Mouse (Mus musculus): Measurements from ENCODE around the gene Lcn12. TPM values are rescaled to one million over a fixed set of nuclear protein-coding genes. Genes with fewer than 3 reads are reported as not detected.
A peak's percentile ranks its signal among the peaks of the same experiment; 100 is the strongest.

Gene Lcn12
- total RNA-seq, 2 experiments from 2014 or later, result not detected

DNA sequence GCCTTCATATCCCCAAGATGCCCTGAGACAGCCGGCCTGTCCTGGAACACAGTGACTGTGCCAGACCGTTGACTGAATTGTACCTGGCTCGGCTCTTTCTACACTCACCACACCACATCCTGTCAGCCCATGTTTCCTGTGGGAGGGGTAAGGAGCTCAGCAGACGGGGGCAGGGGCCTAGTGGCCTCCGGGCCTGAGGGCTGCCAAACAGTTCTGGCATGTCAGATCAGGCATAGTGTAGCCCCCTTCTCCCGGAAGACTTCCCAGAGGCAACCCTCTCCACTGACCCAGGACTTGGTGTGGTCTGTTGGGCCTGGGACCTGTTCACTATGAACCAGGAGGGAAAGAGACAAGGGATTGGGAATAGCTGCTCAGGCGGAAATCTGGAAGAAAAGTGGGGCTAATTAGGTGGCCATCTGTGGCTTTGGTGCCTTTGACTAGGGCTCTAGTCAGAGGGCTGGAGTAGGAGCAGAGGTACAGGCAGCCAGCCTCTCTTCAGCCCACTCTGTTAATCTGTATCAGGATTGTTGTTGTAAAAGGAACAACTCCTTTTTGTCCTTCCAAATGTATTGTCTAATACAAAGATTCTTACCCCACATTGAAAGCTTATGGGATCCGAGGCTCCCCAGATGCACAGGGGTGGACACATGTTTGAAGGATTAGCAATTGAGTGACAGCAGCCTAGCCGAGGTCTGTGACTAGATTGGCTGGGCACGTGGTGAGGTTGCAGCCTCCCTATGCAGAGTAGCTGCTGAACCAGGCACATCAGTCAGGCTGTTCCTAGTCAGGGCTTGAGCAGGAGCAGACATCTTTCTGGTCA, 27.7 kb downstream of the Lcn12 start:
- no peak for DNase-seq
- intact Hi-C loops (cut with DNase I; ENCODE audit: low total_unique reads), result no loop called here

DNA sequence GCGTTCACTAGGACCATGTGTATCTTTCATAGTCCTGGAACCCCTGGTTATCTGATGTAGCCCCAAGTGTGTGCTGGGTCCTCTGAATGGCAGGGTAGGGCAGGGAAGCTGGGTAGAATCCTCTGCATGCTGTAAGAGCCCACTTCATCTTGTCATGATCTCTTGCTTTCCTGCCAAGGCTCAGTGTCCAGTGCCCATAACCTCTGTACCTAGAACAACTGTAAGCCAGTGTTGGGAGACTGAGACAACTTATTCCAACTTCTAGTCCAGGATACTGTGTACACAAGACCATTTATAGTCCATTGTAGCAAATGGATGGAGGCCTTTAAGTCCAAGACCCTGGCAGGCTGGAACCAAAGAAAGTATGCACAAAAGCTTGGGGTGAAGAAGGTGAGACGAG, 28.5 kb downstream of the Lcn12 start:
- no peak for DNase-seq
- intact Hi-C loops (cut with DNase I; ENCODE audit: low total_unique reads), result no loop called here

DNA sequence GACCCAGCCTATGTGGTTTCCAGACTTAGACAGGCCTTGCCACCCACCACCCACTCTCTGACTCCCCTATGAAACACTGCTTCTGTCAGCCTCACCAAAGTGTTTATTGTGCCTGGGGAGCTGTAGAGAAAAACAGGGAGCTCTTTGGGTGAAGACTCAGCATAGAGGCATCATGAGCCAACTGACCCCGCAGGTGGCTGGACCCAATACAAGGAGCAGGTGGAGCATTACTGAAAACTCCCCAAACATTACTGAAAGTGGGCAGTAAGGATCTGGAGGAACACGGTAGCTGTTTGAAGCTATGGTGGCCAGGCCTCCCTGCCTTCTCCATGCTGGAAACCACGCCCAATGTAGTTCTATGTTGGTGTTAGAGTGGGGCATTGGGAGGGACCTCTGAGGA, 30.1 kb downstream of the Lcn12 start:
- intact Hi-C loops (cut with DNase I; ENCODE audit: low total_unique reads), result no loop called here
- no peak for DNase-seq

DNA sequence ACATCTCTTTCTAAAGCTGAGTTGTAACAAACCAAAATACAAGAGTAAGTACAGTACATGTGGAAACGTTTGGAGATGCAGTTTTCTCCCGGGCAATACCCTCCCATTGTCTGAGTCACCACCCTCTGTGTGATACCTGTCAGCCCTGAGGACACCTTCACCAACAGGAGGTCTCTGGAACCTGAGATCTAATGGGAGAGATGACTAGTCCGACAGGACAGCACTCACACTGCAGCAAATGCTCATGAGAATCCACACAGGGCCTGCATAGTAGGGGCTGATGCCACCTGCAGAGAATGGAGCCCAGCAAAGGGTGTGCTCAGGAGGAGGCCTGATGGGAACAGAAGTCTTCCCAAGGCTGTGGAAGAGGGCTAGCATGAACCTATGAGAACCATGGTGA, 32.3 kb downstream of the Lcn12 start:
- intact Hi-C loops (cut with DNase I; ENCODE audit: low total_unique reads), result no loop called here

DNA sequence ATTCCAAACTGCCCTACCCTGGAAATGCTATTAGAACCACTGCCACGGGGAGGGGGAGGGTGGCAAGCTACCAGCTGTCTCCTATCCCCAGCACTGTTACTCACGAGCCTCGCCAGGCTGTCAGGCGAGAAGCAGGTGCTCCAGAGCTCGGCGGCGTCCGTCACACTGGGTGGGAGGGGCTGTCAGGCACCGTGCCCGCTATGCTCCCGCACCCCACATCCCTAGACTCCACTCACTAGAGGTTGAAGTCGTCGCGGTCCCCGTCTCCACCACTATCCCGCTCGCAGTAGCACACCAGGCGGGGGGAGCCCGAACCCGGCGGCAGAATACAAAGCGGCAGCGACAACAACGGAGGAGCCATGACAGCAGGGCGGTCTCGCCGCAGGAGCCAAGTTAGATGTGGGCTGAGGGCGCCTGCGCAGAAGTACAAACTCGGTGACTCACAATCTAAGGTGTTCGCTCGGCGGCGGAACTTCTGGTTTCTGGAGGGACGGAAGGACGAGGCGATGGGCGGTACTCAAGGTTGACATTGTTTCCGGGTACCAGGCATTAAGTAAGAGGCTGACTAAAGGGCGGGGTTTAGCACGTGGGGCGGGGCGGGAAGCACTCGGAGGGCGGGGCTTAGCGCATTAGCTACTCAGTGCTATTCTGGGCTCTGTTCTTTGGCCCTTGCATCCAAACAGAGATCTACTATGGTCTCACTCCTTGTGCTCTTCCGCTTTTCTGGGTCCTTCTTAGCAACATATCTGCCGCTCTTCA, 33.0 kb downstream of the Lcn12 start, which contains the start of gene Paxx:
TSS of gene Paxx (minus strand) at position 544 of the 759 bp plus-strand sequence.
- intact Hi-C loops (cut with DNase I; ENCODE audit: low total_unique reads), result no loop called here
- peak; percentile 92 for DNase-seq

More for the DNA sequence above, 32.3 kb downstream of the Lcn12 start:
- no peak for DNase-seq

DNA sequence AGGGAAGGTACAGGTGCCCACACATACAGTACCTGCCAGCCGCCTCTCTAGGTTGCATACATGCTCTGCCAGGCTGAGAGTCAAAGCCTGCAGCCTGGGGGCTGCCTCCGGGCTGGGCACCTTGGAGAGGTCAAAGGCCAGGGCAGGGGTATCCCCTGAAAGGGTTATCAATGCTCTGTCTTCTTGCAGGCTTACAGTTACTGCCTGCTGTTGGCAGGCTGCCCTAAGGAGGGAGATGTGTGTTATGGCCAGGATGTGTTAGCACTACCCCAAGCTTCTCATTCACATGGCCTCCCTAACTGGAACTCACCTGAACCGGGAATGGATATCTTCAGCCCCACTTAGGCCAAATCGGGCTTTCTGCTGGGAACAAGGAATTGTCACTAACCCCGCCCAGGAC, 33.6 kb downstream of the Lcn12 start:
- intact Hi-C loops (cut with DNase I; ENCODE audit: low total_unique reads), result no loop called here
- peak; percentile 28 for DNase-seq

DNA sequence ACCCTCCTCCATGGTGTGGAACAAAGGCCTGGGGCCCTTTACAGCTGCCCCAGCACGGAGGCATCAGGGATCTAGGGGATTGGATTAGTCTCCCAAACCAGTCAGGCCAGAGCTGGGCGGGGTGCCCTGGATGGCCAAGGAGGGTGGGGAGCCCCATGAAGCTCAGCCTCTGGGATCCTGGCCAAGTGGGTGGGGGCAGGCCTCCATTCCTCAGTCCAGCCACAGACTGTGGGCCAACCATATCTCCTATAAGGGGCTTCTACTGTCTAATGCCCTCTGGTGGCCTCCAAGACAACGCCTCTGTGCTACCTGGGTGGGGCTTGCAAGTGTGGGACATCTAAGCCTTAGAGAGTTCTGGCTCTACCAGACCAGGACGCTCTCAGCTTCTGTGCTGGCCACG, 34.8 kb downstream of the Lcn12 start:
- intact Hi-C loops (cut with DNase I; ENCODE audit: low total_unique reads), result no loop called here
- peak; percentile 79 for DNase-seq

DNA sequence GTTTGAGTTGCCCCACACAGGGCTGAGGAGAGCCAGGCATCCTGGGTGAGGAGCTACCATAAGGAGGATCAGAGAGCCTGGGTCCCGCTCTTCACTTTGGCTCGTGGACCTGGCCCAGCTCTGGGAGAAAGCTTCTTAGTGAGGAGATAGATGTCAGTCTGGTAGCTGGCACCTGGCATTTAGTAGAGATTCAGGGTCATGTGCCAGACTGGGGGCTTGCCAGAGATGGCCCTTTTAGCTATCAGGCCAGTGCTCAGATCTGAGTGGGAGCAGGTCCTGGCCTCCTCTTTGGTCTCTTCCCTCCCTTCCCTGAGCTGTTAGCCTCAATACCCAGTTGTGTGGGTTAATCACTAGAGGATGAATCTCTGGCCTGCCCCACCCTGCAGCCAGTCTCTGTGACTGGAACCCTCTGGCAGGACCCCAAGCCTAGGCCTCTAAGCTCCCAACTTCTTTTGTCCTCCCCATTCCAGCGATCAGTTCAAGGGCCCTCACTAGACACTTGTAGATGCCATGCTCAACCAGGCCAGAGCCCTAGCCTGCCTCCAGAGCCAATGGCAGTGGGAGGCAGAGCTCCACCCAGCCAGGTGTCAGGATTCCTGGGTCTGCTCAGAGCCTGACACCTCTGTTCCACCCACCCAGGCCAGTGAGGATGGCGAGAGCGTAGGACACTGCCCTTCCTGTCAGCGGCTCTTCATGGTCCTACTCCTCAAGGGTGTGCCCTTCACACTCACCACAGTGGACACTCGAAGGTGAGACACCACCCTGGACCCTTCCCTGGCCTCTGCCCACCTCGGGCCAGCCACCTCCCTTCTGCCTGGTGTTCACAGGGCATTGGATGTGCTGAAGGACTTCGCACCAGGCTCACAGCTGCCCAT, 36.5 kb downstream of the Lcn12 start:
- intact Hi-C loops (cut with DNase I; ENCODE audit: low total_unique reads), result no loop called here
- DNase-seq, result no peak

DNA sequence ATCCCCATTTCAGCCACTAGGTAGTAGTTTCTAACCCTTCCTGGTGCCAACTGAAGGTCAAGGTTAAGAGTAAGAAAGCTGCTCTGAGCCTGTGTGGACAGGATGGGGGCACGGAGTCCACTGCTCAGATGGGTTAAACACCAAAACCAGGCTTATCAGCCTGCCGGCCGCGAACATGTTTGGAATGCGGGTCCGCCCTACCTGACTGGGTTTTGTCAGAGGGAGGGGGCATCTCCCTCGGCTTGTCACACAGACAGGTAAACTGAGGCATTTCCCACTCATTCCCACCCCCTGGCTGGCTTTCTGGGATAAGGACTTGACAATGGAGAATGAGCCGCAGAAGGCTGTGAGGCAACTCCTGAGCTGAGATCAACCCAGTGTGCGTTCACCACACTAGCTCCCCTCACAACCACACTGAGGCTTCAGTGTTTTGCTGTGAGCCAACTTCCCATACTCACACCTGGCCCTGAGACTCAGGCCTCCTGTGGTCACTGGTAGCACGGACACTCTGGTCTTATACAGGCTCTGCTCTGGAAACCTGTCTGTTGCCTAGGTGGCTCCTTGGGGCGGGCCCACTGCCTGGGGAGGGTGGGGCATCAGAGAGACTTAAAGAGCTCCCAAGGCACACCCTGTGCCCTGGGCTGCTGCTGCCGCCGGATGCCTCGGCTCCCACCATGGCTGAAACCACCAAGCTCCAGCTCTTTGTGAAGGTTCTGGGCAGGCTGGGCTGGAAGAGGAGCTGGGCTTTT, 37.3 kb downstream of the Lcn12 start, which contains the start of gene Clic3:
TSS of gene Clic3 (plus strand) at position 634 of the 749 bp plus-strand sequence.
- intact Hi-C loops (cut with DNase I; ENCODE audit: low total_unique reads), result no loop called here
- no peak for DNase-seq

DNA sequence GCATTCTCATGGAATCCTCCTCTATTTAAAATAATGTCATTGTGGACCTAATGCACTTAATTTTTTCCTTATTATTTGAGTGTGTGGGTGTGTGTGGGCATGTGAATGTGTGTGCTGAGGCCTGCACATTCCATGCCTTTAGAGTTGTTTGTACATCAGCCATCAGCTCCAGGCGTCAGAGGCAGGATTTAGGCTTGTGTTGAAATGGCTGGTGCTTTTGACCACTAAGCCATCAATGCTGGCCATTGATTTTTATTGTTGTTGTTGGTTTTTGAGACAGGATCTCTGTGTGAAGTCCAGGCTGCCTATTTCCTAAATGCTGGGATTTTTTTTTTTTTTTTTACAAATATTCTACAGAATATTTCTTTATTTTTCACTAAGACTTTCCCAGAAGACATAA, 40.8 kb downstream of the Lcn12 start:
- DNase-seq, result no peak

DNA sequence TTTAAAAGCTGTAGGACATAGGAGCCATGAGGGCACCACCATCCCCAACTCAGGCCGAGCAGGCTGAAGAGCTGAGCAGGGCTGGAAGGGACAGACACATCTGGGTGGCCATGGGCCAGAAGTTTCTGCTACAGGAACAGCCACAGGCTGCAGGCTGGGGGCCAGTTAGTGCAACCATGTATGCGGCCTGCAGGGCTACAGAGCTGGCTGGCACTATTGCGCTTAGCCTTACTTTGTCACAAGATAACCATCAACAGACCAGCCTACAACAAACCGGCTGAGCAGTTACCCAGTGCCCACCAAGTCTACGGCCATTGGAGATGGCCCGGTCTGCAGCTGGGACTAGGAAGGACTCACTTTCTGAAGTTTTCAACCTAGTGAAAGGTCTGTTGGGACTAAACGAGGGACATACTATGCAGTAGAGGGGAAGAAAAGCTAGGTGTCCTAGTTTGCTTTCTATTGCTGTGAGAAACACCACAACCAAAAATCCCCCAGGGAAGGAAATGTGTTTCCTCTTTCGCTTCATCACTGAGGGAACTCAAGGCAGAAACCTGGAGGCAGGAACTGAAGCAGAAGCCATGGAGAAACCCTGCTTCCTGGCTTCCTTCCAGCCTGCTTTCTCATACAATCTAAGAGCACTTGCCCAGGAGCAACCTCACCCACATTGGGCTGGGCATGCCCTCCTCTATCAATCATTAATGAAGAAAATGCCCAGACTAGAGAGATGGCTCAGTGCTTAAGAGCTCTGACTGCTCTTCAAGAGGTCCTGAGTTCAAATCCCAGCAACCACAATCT, 42.7 kb downstream of the Lcn12 start:
- intact Hi-C loops (cut with DNase I; ENCODE audit: low total_unique reads), result no loop called here
- no peak for DNase-seq

More for the DNA sequence above, 40.8 kb downstream of the Lcn12 start:
- intact Hi-C loops (cut with DNase I; ENCODE audit: low total_unique reads), result no loop called here

DNA sequence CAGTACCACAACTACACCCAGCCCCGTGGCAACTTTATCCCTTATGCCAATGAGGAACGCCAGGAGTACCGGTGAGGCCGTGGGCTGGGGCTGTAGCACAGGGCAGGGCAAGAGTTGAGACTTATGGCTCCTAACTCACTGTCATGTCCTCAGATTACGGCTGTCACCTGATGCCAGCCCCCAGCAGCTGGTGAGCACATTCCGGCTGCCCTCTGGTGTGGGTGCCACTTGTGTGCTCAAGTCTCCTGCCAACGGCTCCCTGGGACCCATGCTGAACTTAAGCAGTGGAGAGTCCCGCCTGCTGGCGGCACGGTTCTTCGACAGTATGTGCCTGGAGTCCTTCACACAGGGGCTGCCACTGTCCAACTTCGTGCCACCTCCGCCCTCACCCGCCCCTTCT, 51.0 kb downstream of the Lcn12 start:
- intact Hi-C loops (cut with DNase I; ENCODE audit: low total_unique reads), result no loop called here

DNA sequence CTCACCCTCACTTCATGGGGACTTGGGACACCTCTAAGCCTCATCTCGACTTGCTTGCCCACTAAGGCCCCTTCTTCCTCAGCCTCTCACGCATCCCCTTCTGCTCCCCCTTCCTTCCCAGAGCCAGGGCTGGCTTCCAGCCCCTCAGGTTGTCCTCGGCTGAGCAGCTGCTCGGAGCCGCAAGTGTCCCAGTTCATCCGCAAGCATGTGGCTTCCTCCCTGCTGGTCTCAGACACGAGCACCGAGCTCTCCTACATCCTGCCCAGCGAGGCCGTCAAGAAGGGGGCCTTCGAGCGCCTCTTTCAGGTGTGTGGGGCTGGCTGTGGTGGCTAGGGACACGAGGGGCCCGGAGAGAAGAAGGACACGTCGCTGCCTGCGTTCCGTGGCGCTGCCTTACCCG, 52.6 kb downstream of the Lcn12 start:
- no peak for DNase-seq
- intact Hi-C loops (cut with DNase I; ENCODE audit: low total_unique reads), result no loop called here

More for the DNA sequence above, 51.0 kb downstream of the Lcn12 start:
- no peak for DNase-seq

Small RNA genes lying within 50 kb of the gene (microRNA-seq; reads per million reads assigned to microRNA genes)
- gene Mir3087, result 0 to 0.50 reads per million in 2 experiments

Other genes starting within 250 kb of the Lcn12 start
- 1 to 10 TPM in 1 of 2 experiments, not detected in 1; 1.5 TPM for gene AL732309.1, start 247.0 kb downstream of the Lcn12 start, total RNA-seq (2021)
- 10 to 100 TPM; 13.5 to 13.6 TPM for gene Tmem203, start 238.5 kb downstream of the Lcn12 start, total RNA-seq (2021)
- 1 to 10 TPM; 2.8 to 5.0 TPM for gene Tprn, start 231.3 kb downstream of the Lcn12 start, total RNA-seq (2021)
- 10 to 100 TPM; 28.9 to 34.2 TPM for gene Ssna1, start 221.5 kb downstream of the Lcn12 start, total RNA-seq (2021)
- 10 to 100 TPM; 29.7 to 31.0 TPM for gene Anapc2, start 221.4 kb downstream of the Lcn12 start, total RNA-seq (2021)
- gene Tmem210, start 205.8 kb downstream of the Lcn12 start, total RNA-seq (2021), result not detected
- not detected for gene Lrrc26, start 204.0 kb downstream of the Lcn12 start, total RNA-seq (2021)
- gene Grin1, start 174.7 kb downstream of the Lcn12 start, total RNA-seq (2021), result under 1 TPM in 1 of 2 experiments, not detected in 1; 0.22 TPM
- gene Man1b1, start 161.6 kb downstream of the Lcn12 start, total RNA-seq (2021), result 10 to 100 TPM; 16.7 to 17.0 TPM
- gene Dpp7, start 137.6 kb downstream of the Lcn12 start, total RNA-seq (2021), result 1 to 10 TPM; 6.0 to 6.6 TPM
- 1 to 10 TPM; 5.2 to 5.8 TPM for gene Uap1l1, start 128.2 kb downstream of the Lcn12 start, total RNA-seq (2021)
- 1 to 10 TPM; 1.2 to 1.6 TPM for gene Sapcd2, start 121.6 kb downstream of the Lcn12 start, total RNA-seq (2021)
- gene Entpd2, start 98.0 kb downstream of the Lcn12 start, total RNA-seq (2021), result 10 to 100 TPM; 19.0 to 25.2 TPM
- 10 to 100 TPM; 24.0 to 28.1 TPM for gene Npdc1, start 94.6 kb downstream of the Lcn12 start, total RNA-seq (2021)
- not detected for gene Fut7, start 70.6 kb downstream of the Lcn12 start, total RNA-seq (2021)
- gene Abca2, start 65.2 kb downstream of the Lcn12 start, total RNA-seq (2021), result 10 to 100 TPM in 1 of 2 experiments, 1 to 10 TPM in 1; 9.2 to 11.6 TPM
- gene Clic3, start 37.1 kb downstream of the Lcn12 start, total RNA-seq (2021), result not detected
- 10 to 100 TPM; 15.7 to 18.9 TPM for gene Paxx, start 32.8 kb downstream of the Lcn12 start, total RNA-seq (2021)
- 1 to 10 TPM; 1.3 to 1.4 TPM for gene Ptgds, start 23.9 kb downstream of the Lcn12 start, total RNA-seq (2021)
- 10 to 100 TPM; 68.6 to 70.5 TPM for gene Fbxw5, start 6.8 kb upstream of the Lcn12 start, total RNA-seq (2021)
- under 1 TPM; 0.91 to 0.98 TPM for gene C8g, start 7.8 kb upstream of the Lcn12 start, total RNA-seq (2021)
- gene Traf2, start 53.0 kb upstream of the Lcn12 start, total RNA-seq (2021), result 10 to 100 TPM in 1 of 2 experiments, 1 to 10 TPM in 1; 9.7 to 13.3 TPM
- 100 to 1,000 TPM; 164 to 173 TPM for gene Edf1, start 63.9 kb upstream of the Lcn12 start, total RNA-seq (2021)
- gene Mamdc4, start 80.9 kb upstream of the Lcn12 start, total RNA-seq (2021), result under 1 TPM; 0.68 to 0.80 TPM
- 10 to 100 TPM; 42.6 to 44.8 TPM for gene Phpt1, start 81.3 kb upstream of the Lcn12 start, total RNA-seq (2021)
- gene Ajm1, start 87.8 kb upstream of the Lcn12 start, total RNA-seq (2021), result under 1 TPM in 1 of 2 experiments, not detected in 1; 0.10 TPM
- 10 to 100 TPM; 39.5 to 41.0 TPM for gene Rabl6, start 114.6 kb upstream of the Lcn12 start, total RNA-seq (2021)
- gene Ccdc183, start 123.8 kb upstream of the Lcn12 start, total RNA-seq (2021), result not detected
- gene Tmem141, start 128.1 kb upstream of the Lcn12 start, total RNA-seq (2021), result 10 to 100 TPM; 12.1 to 14.3 TPM
- 1 to 10 TPM; 5.7 to 6.2 TPM for gene Fcna, start 134.1 kb upstream of the Lcn12 start, total RNA-seq (2021)
- 10 to 100 TPM; 31.0 to 33.3 TPM for gene Lcn8, start 159.2 kb upstream of the Lcn12 start, total RNA-seq (2021)
- not detected for gene Lcn5, start 164.0 kb upstream of the Lcn12 start, total RNA-seq (2021)
- not detected for gene Lcn6, start 182.9 kb upstream of the Lcn12 start, total RNA-seq (2021)
- not detected for gene Lcn10, start 188.8 kb upstream of the Lcn12 start, total RNA-seq (2021)
- not detected for gene Obp2a, start 206.1 kb upstream of the Lcn12 start, total RNA-seq (2021)
- gene Bmyc, start 212.8 kb upstream of the Lcn12 start, total RNA-seq (2021), result 10 to 100 TPM; 10.9 to 15.5 TPM
- gene Obp2b, start 243.1 kb upstream of the Lcn12 start, total RNA-seq (2021), result not detected